Mouse (Mus musculus) retina, adult 2 months (tissue): ENCODE results near the gene Slc39a5.

Source experiments
- DNase-seq: peaks from one replicate; pipeline ENCODE4 v3.0.0-alpha.2; 2012; ENCODE audit warnings: low read depth, low spot score

Gene Slc39a5

DNA sequence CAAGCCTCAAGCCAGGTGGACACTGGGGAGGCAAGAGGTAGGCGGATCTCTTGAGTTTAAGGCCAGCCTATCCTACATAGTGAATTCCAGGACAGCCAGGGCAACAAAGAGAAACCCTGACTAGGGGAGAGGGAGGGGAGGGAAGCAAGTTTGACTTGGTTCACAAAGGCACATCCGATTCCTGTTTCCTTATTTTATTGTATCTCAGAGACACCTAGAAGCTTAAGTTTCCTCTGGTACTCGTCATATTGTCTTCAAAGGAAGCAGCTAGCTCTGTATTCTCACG, 9.5 kb upstream of the Slc39a5 start:
- DNase-seq, result no peak

DNA sequence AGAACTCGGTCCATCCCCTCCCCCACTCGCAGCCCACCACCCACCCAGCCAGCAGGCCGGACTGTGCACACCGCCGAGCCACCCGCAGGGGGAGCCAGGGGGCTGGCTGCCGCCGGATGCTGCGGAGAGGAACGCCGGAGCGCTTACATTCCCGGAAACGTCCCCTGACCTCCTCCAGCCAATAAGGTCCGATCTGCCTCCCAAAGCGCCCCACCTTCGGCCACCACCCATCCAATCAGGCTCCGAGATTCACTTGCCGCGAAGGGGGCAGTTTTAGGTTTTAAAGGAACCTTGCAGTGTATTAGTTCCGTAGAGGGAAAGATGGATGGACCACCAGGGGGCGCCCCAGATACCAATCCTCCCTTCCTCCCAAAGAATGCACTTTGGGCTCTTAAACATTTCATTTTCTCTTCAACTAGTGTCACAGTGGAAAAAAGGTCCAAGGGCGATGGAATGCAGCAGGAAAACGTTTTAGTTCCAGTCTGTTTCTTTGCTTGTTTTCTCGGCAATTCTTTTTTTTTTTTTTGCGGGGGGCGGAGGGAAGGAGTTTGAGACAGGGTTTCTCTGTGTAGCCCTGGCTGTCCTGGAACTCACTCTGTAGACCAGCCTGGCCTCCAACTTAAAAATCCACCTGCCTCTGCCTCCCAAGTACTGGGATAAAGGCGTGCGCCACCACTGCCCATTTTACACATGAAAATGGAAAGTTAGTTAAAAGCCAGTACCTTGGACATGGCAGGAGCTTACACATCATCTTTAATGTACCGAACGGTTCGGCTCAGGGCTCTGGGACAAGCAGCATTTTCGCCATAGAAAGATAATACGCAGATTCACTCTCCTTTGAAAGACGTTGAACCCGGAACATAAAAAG, 8.9 kb upstream of the Slc39a5 start:
- DNase-seq, result peak; percentile 94

DNA sequence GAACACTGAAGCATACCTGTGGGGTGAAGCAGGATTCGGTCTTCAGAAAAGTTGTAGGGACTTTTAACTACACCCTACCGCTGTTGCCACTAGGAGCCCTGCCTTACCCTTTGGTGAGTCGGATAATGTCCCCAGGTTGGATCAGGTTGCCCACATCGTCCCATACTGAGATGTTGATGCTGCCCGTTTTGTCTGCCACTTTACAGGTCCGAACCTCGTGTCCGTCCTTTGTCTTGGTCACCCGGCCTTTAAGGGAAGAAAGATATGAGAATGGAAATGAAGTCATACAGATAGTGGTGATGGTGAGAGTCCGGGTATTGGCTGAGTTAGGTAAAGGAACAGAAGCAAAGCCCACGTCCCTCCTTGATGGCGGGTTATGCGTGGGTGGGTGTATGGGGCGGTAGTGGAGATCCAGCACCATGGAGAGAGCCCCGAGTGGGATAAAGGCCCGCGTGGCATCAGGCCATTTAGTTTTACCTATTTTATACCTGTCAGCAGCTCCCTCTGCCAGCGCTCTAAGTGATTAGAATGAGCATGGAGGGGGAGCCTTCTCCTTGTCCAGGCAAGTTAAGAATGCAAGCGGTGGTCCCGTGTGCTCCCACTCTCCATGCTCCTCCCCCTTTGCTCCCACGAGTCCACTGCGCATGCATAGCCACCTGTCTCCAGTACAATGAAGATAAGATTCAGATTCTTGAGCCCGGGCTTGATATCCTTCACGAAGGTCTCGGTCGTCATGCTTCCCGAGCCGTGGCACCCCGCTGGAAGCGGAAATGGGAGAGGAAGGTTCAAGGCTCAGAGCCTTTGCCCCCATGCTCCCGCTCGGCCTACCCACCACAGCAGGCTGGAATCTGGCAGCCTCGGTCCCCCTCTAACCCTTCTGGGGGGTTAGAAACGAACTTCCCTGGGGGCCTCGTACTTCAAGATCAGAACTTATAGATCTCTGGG, 7.8 kb upstream of the Slc39a5 start:
- DNase-seq, result no peak

DNA sequence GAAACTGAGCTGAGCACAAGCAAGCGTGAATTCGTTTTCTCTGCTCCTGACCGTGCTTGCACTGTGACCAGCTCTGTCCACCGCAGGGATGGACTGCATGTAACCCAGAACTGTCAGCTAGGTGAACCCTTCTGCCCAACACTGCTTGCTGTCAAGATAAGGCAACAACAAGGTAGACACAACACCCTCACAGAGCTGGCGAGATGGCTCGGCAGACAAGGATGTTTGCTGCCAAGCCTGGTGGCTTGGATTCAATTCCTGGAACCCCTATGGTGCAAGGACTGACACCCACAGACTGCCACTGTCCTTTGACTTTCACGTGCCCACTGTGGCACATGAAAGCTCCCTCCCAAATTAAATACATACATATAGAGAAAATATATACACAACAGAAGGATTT, 2.9 kb upstream of the Slc39a5 start:
- no peak for DNase-seq

DNA sequence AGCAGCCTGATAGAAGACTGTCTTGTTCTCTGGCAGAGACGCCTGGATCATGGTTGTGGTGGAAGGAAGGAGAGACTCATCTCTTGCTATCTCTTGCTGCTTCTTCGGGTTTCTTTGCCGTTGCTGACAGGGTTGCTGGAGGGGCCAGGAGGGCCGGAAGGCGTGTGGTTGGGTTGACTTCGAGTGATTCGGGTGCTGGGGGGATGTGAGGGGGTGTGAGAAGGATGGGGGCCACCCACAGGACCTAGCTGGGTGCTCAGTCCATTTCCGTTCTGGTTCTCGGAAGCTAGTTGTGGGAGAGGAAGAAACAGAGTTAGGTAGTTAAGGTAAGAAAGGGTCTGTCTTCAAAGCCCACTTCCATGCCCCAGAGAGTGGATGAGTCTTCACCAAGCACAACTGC, 609 bp upstream of the Slc39a5 start:
- DNase-seq, result no peak

DNA sequence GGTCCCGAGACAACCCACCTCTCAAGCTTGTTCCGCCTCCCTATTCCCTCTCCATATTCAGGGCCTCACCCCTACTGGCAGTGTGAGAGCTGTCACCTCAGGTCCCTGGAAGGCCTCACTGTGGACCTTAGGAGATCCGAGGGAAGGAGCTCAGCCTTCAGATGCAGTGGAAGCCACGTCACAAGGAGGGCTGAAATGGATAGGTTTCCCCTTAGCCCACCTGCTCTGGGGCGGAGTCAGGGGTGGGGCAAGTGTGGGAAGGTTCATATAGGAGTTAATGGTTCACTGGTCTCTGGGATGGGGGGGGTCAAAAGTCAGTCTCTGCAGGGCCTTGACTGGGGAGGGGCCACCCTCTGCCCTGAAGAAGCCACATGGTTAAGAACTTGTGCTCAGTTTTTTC, 691 bp downstream of the Slc39a5 start:
- no peak for DNase-seq

DNA sequence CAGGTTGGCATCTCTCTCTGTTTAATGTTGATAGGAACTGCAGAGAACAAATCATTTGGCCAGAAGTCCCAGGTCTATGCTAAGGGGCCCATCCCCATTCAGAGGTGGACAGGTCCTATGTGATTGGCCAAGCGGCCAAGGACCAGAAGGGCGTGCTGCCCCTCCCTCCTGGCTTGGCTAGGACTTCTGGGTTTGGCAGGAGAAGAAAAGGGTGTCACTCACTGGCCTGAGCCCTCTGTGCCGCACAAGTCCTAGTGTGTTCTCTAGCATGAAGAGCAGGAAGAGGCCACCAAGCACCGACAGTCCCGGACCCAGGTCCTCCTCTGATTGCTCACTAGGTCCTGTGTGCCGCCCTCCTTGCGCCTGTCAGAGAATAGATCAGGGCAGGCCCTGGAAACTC, 3.6 kb downstream of the Slc39a5 start:
- DNase-seq, result no peak

DNA sequence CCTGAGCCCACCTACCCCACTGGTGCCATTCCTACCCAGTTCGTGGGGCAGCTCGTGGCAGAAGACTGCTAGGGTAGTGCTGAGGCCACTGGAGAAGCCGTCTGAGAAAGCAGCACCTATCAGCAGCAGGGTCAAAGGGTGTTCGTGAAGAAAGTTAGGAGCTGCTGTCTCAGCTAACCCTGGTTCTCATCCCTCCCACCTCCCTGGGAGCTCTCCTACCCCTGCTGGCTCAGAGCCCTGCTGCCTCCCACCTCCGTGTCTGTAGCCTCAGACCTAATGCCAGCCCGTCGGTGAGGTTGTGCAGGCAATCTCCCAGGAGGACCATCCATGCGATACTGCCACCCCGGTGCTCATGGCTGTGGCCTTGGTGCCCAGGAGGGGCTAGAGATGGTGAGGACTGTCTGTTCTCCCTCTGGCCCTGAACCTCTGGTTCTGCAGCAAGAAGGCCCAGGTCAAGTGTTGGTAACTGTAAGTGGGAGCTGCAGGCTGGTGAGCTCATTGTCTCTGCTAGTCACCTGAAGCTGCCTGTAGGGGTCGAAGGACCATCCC, 4.2 kb downstream of the Slc39a5 start:
- no peak for DNase-seq

DNA sequence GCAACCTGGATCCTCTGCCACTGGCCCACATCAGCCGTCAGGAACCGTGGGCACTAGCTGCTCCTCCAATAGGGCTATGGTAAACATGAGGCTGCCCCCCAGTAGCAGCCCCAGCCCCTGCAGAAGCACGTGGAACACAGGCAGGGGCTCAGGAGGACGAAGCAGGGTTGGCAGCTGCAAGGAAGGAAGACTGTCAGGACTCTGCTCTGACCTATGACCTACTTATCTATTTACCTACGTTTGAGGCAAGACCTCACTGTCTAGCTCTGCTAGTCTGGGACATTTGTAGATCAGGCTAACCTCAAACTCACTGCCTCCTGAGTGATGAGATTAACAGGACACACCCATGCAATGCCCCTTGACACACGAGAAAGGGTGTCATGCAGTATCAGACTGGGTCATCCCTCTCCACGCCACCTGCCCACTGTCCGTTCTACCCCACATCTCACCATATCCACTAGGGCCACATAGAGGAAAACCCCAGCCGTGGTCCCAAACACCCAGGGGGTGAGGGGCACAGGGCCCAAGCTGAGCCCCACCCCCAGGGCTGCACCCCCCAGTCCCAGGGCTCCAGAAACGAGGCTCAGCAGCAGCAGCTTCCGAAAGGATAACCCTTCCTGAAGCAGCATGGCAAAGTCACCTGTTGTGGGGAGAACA, 4.9 kb downstream of the Slc39a5 start:
- DNase-seq, result no peak

DNA sequence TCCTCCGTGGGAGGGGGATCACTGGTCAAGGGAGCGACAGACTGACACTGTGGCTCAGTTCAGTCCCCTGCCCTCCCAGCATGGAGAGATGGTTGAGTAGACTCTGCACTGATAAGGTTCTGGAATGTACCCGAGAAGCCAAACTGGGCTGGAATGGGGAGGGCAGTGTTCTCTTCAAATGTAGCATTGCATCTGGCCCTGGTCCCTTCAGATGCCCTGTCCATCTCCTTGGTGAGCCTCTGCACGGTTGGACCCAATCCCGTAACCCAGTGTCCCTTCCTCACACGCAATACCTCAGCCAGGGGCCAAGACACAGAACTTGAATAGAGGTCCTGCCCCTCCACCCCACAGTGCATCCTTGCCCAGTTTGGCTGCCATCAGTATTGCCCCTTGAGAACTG, 9.2 kb downstream of the Slc39a5 start:
- no peak for DNase-seq

DNA sequence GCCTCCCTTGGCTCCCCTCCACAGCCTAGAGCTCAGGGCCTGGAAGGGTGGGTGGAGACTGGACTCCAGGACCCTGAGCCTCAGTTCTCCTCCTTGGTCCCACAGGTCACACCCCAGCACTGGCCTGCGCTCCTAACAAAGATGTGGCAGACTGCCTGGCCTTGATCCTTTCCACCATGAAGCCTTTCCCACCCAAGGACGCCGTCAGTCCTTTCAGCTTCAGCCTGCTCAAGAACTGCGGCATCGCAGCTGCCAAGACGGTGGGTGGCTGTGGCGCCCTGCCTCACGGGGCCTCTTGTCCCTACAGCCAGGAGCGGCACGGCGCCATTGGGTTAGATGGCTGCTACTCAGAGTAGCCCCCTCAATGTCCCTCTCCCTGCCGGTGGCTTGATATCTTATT, 10.7 kb downstream of the Slc39a5 start:
- no peak for DNase-seq

DNA sequence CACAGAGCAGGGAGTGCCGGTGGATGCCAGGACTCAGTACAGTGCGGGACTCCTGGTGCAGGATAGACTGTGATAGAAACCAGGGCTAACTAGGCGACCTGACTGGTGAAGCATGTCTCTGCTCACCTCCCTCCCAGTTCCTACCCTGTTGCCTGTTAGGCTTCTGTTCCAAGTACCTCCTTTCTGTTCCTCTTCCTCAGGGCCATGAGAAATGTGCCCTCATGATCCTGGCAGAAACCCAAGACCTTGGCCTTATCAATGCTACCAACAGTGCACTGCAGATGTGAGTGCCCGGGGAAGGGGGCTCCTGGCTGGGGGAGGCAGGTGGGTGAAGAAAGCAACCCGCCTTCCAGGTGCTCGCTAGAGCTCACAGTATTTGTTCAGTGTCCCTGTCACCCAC, 11.5 kb downstream of the Slc39a5 start:
- no peak for DNase-seq

DNA sequence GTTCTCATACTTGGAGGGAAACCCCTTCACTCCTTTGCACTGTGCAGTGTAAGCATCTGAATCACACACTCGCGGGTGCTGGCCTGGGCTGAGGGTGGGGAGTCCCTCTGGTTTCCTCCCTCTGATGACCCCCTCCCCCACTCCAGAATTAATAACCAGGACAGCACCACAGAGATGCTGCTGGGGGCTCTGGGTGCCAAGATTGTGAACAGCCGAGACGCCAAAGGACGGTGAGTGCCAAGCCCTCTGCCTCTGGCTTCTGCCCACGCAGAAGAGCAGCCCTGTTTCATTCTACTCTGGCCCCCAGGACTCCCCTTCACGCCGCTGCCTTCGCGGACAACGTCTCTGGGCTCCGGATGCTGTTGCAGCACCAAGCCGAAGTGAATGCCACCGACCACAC, 12.1 kb downstream of the Slc39a5 start:
- no peak for DNase-seq

DNA sequence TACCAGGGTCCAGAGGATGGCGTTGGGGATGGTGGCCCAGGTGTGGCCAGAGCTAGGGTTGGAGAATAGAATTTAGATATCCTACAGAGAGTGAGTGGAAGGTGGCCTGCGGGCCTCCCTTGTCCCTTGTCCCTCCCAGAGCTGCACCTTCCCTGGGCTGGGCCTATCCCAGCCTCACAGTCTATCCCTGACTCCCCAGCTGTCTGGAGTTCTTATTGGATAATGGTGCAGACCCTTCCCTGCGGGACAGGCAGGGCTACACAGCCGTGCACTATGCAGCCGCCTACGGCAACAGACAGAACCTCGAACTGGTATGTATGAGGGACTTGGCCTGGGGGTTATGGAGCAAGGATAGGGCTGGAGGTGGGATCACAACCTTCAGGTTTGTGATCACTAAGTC, 15.1 kb downstream of the Slc39a5 start:
- DNase-seq, result no peak

DNA sequence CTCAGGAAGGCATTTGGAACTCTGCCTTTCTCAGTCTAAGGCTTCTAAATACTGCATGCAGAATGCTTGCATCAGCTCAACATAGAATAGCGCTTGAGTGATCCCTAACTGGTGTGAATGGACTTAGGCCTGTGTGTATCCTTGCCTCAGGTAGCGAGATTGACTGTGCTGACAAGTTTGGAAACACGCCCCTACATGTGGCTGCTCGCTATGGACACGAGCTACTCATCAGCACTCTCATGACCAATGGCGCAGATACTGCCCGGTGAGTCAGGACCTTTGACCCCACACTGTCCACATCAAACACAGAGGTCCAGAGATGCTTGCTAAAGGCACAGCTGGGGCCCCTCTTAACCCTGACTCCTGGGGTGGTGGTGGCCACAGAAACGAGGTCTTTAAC, 18.5 kb downstream of the Slc39a5 start:
- DNase-seq, result no peak

DNA sequence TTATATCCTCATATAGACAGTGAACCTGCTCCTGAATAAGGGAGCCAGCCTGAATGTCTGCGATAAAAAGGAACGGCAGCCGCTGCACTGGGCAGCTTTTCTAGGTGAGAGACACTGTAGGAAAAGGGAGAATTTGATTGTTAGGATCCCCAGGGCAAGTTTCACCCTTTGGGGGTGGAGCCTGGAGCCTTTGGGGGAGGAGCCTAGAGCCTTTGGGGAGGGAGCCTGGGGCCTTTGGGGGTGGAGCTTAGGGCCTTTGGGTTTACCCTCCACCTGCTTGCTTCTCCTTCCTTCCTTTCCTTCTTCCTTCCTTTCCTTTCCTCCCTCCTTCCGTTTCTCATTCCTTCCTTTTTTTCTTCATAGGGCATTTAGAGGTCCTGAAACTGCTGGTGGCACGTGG, 20.5 kb downstream of the Slc39a5 start:
- DNase-seq, result no peak

DNA sequence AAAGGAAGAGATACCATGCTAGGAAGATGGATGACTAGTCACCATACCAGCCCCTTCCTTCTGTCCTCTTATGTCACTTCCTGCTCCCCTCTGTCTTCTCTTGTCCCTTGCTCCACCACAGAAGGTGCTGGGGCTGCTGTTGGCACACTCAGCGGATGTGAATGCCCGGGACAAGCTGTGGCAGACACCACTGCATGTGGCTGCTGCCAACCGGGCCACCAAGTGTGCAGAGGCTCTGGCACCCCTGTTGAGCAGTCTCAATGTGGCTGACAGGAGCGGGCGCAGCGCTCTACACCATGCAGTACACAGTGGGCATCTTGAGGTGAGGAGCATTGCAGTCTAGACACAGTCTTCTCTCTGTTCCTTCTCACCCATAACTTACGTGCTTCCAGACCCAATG, 21.8 kb downstream of the Slc39a5 start:
- no peak for DNase-seq

DNA sequence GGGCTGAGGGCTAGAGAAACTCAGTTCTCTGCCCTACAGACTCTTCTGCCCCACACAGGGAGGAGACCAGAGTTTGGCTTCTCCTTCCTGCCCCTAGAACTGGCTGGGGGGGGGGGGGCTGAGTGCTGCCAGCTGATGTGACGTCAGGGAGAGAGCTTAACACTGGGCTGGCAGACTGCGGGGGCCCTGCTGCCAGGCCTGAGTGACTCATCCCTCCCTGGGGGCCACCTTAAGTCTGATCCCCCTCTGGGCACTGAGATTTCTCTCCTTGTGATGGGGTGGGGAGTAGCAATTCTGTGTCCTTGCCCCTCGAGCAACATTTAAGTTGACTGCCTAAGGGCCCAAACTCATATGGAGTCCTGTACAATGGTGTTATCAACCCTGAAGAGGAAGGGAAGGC, 22.6 kb downstream of the Slc39a5 start:
- no peak for DNase-seq

DNA sequence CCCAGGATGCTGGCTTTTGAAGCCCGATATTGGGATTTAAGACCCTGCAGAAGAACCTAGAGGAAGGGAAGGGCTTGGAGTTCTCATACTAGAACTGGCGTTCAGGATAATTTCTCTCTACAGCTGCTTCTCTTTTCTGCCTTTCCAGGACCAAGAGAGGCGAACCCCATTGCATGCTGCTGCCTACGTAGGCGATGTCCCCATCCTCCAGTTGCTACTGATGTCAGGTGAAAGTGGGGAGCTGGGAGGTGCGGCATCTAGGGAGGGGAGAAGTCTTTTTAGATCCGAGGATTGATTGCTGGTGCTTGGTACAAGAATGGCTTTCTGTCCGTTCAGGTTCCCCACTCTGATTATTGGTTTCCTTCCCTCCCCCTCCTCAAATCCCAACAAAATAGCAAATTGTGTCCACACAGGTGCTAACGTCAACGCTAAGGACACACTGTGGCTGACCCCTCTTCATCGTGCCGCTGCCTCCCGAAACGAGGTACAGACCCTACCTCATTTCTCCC, 23.0 kb downstream of the Slc39a5 start:
- DNase-seq, result no peak

DNA sequence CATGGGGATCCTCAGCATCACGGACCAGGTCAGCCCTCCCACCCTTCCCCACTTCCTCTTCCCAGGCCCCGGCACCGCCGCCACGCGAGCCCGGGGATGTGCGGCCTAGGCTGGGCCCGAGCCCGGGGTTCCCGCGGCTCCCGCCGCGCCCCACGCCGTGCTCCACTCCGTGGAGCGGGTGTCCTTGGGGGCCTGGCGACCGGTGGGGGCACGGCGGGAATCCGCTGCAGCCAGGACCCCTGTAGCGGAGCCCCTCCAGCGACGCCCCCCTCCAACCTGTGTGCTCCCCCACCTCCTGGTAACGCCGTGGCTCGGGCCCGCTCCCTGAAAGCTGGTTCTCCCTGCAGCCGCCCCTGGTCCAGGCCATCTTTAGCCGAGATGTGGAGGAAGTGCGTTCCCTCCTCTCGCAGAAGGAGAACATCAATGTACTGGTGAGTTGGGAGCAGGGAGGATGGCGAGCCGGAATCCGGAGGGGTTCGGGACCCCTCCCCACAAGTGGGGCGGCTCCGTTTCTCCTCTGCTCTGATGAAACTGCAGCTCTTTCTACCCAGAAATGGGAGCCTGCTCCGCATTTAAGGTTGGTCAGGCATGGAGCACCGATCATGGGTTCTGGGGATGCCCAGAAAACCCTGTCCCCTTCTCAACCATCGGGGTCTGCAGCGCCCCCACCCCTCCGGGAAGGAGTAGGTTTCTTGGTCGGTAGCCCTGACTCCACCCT, 23.6 kb downstream of the Slc39a5 start:
- DNase-seq, result no peak

DNA sequence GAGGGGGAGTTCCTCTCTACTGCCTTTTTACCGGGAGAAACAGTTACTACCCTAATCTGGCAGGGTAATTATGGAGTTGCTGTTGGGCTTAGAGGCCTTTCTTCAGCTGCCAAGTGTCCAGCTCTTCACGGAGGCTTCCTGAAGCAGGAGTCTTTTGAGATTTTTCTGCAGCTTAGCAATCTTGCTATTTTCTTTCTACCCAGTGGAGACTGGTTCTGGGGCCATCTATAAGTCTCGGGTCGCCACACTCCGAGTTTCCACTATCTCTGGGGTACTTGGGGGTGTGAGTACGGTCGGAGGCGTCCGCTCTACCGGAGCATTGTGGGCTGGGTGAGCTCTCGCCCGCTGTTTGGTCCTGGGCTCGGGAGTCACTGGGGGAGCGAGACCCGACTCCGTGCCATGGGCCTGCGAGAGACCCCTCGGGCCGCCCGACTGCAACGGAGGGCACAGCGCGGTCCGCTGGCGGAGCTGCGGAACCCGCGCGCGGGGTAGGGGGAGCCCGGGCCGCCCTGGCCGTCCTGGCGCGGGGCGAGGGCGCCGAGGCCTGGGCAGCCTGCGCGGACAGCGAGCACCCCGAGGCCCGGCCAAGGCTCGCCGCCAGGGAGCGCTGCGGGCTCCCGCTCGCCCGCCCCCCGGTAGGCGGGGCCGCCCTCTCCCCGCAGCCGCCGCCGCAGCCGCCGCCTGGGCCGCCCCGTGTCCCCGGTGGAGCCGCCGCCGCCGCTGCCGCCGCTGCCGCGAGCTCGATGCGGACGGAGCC, 24.4 kb downstream of the Slc39a5 start, which contains the start of gene Ankrd52:
TSS of gene Ankrd52 (plus strand) at position 661 of the 757 bp plus-strand sequence.
- peak; percentile 61 for DNase-seq
